Mouse (Mus musculus) spleen, adult 12 weeks (tissue): ENCODE results near the gene Akap17b.
"Not testable (repeated sequence)": the region's sequence is repeated elsewhere in the genome, so short reads cannot be mapped to it uniquely, and the experiment has no call there.

ENCODE experiments used
- DNase-seq: peaks from one replicate; pipeline ENCODE4 v3.0.0; 2022; ENCODE audit warnings: low spot score

The Akap17b gene

GRCm38 (mm10) chrX:36644657-36645551 lies at the start of gene Akap17b:
TSS of gene Akap17b (minus strand) at chrX:36645395.
- DNase-seq: peak; percentile 71

- DNase-seq: no peak
Observed at GRCm38 (mm10) chrX:36691365-36691764, 46.2 kb upstream of the Akap17b start.

GRCm38 (mm10) chrX:36689655-36690054 lies 44.5 kb upstream of the Akap17b start:
- no peak for DNase-seq

GRCm38 (mm10) chrX:36676836-36677235 lies 31.6 kb upstream of the Akap17b start:
- DNase-seq: no peak

GRCm38 (mm10) chrX:36672708-36673107 lies 27.5 kb upstream of the Akap17b start:
- DNase-seq: no peak

GRCm38 (mm10) chrX:36640046-36640445 lies 5.1 kb downstream of the Akap17b start:
- DNase-seq: no peak

- DNase-seq: no peak
Observed at GRCm38 (mm10) chrX:36630771-36631170, 14.4 kb downstream of the Akap17b start.

GRCm38 (mm10) chrX:36628102-36628501 lies 17.1 kb downstream of the Akap17b start:
- DNase-seq: no peak

- no peak for DNase-seq
Observed at GRCm38 (mm10) chrX:36609117-36609516, 36.1 kb downstream of the Akap17b start.

GRCm38 (mm10) chrX:36604040-36604439 lies 41.2 kb downstream of the Akap17b start:
- no peak for DNase-seq

GRCm38 (mm10) chrX:36602926-36603325 lies 42.3 kb downstream of the Akap17b start:
- DNase-seq: no peak

- DNase-seq: no peak
Observed at GRCm38 (mm10) chrX:36600066-36600465, 45.1 kb downstream of the Akap17b start.

- DNase-seq: no peak
Observed at GRCm38 (mm10) chrX:36599656-36600055, 45.5 kb downstream of the Akap17b start.

- no peak for DNase-seq
Observed at GRCm38 (mm10) chrX:36598861-36599344, 46.3 kb downstream of the Akap17b start.

GRCm38 (mm10) chrX:36598390-36598810 lies 46.8 kb downstream of the Akap17b start:
- no peak for DNase-seq

- peak; percentile 73 for DNase-seq
Observed at GRCm38 (mm10) chrX:36597707-36598389, 47.3 kb downstream of the Akap17b start, which contains the start of gene Pgrmc1. TSS of gene Pgrmc1 (plus strand) at chrX:36598206.

GRCm38 (mm10) chrX:36596483-36597120 lies 48.6 kb downstream of the Akap17b start:
- DNase-seq: not testable (repeated sequence)

GRCm38 (mm10) chrX:36595247-36595646 lies 49.9 kb downstream of the Akap17b start:
- no peak for DNase-seq

- DNase-seq: no peak
Observed at GRCm38 (mm10) chrX:36591539-36591938, 53.7 kb downstream of the Akap17b start.

- no peak for DNase-seq
Observed at GRCm38 (mm10) chrX:36591120-36591519, 54.1 kb downstream of the Akap17b start.

- no peak for DNase-seq
Observed at GRCm38 (mm10) chrX:36590266-36590665, 54.9 kb downstream of the Akap17b start.
